Mouse (Mus musculus) cerebellum, adult 2 months (tissue): Measurements from ENCODE around the gene Wdr95. TPM values are rescaled to one million over a fixed set of nuclear protein-coding genes. Genes with fewer than 3 reads are reported as not detected.
"Not testable (repeated sequence)": the region's sequence is repeated elsewhere in the genome, so short reads cannot be mapped to it uniquely, and the experiment has no call there.

Experiments used
- DNase-seq, 2 experiments: peaks; one replicate each; pipeline ENCODE4 v3.0.0; 2021
- H3K27ac ChIP-seq: fragments of 200-500 bp; 2 replicates; pipeline ENCODE4 v1.5.1; 2012; ENCODE audit warnings: low read length, control low read depth, inconsistent platforms; ENCODE audit not compliant: insufficient read depth
- H3K27me3 ChIP-seq: fragments of 200-500 bp; 2 replicates; pipeline ENCODE4 v1.6.1; 2012; ENCODE audit warnings: inconsistent platforms, mild to moderate bottlenecking, low read length, moderate library complexity; ENCODE audit not compliant: control insufficient read depth, insufficient read depth
- H3K4me1 ChIP-seq: fragments of 200-500 bp; 2 replicates; pipeline ENCODE4 v1.6.1; 2011; ENCODE audit warnings: low read length; ENCODE audit not compliant: control insufficient read depth, insufficient read depth
- H3K4me3 ChIP-seq: fragments of 200-500 bp; replicated peaks from 2 replicates; pipeline ENCODE3; 2011; ENCODE audit warnings: mild to moderate bottlenecking, low read depth, low read length, control low read depth; ENCODE audit not compliant: insufficient read depth
- CTCF ChIP-seq: fragments of 200-500 bp; IDR thresholded peaks from 2 replicates; pipeline ENCODE4 v1.5.1; 2011; ENCODE audit warnings: low read depth, mild to moderate bottlenecking, control low read depth, low read length, moderate library complexity, borderline replicate concordance; ENCODE audit not compliant: insufficient read depth
- POLR2A ChIP-seq: fragments of 200-500 bp; IDR thresholded peaks from 2 replicates; pipeline ENCODE4 v1.6.1; 2011; ENCODE audit warnings: low read length, control low read depth, borderline replicate concordance; ENCODE audit not compliant: insufficient read depth
- WGBS: fragments of 180-500 bp; shearing (Covaris S2); methylation state at CpG from one replicate; pipeline ENCODE4 v1.1.7; 2018; 5-methylcytosine and 5-hydroxymethylcytosine counted together
- polyA plus RNA-seq: library from polyadenylated mRNA; depleted of rRNA; stranded (reverse); fragments of >200 nt; gene quantifications from 2 replicates; pipeline ENCODE4 v1.2.3, GENCODE M21; 2012

Gene Wdr95
- polyA plus RNA-seq, 1 experiment = 0.29 TPM

DNA sequence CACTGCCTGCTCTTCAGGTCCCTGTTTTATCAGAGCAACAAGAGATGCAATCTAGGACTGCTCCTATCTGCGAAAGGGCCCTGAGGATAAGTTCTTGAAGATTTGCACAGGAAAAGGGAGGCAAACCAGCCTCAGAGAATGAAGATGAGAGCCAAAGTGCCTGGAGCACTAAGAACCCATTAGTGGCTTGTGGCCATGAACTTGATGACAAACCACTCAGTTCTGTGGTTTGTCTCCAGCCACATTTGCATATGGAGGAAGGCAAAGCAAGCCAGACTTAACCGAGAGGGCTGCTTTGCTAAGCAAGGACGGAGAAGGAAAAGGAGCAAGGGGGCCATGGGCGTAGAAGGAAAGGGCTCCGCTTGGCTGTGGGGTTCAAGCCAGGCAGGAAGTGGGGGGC lies 7.7 kb upstream of the Wdr95 start:
- H3K27me3 ChIP-seq = no peaks in the 10 kb centered on the region
- no peak overlapping the region for H3K27ac ChIP-seq
- TF ChIP-seq CTCF (no peak), POLR2A (no peak)
- 0 out of 2 replicates have a peak, but pooled peaks cover 4% of the 10 kb centered on the region for H3K4me1 ChIP-seq
- H3K4me3 ChIP-seq = no peak overlapping the region
- 90% methylated on average over 5 of the region's 5 CpGs for WGBS
- DNase-seq = no peak

DNA sequence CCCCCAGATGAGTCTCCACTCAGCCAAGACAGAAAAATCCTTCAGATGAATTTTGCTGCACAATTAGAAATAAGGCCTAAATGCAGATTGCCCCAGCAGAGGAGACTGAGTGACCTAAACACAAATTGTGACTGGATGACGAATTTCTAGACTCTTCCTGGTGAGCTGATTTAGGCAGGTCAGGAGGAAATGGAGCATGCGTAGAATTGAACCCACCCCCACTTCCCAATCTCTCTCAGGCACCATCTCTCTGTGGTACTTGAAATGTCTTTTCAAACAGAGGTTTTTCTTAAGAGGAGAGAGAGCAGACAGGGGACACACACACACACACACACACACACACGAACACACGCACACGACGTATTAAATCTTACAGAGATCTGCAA lies 4.6 kb upstream of the Wdr95 start:
- TF ChIP-seq POLR2A (no peak), CTCF (no peak)
- Histone ChIP-seq H3K4me1 (peaks cover 10% of the 10 kb centered on the region), H3K27ac (no peak overlapping the region), H3K27me3 (no peaks in the 10 kb centered on the region), H3K4me3 (no peak overlapping the region)
- no peak for DNase-seq
- 46% methylated on average over 6 of the region's 6 CpGs for WGBS

DNA sequence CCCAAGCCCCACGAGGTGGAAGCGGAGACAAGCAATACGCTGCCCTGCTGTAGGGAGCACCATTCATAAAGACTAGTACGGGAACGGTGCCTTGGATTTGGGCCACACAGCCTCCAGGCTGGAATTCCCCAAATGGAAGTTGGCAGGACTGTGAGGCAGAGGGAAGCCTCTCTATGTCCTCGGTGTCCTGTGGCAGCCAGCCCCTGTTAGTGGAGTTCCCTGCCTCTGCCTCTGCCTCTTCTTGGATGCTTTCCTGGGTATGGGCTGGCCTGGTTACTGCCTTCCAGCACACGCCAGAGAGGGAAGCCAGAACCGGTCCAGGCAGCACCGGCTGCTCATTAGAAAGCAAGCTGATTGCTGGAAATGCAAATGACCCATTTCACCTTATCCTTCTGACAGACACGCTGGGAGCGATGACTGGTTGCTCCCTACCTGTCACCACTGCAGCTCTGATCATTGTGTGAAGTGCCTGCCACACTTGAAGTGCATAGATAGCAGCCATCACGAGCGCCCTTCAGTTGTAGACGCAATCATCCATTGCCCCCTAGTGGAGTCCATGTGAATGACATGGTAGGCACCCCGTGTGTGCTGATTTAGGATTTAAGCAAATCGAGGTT lies 4.1 kb upstream of the Wdr95 start:
- peak; percentile 90 for TF ChIP-seq CTCF
- no peak for TF ChIP-seq POLR2A
- Histone ChIP-seq H3K27me3 (no peaks in the 10 kb centered on the region), H3K4me1 (peaks cover 10% of the 10 kb centered on the region), H3K27ac (no peak overlapping the region), H3K4me3 (peak overlapping the region; percentile 28)
- 3% methylated on average over 16 of the region's 16 CpGs for WGBS
- peak; percentile 81 to 88 for DNase-seq

DNA sequence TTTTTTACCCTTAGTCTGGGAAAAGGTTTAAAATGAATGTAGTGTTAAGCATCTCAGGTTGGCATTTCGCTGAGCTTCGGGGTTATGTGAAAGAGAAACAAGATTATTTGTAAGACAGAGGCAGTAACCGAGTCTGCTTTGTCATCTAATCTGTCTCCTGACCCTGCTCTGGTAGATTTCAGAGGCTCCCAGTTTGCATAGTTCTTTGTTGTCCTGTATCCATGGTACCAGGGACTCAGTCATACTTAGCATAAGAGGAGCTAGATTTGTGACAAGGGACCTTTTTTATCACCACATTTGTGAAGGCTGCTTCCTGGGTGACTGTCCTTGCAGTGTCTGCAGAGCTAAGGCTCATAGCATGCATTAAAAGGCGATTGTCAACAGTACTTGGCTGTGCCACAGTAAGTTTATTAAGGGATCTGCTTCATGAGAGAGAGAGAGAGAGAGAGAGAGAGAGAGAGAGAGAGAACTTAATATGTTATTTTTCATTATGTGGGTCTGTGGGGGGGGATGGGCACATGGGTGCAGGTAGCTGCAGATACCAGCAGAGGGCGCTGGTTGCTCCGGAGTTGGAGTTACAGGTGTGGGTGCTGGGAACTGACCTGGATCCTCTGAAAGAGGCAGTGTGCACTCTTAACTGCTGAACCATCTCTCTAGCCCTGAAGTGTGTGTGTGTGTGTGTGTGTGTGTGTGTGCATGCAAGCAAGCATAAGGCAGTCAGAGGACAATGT lies 3.3 kb upstream of the Wdr95 start:
- Histone ChIP-seq H3K4me3 (no peak overlapping the region), H3K4me1 (peaks cover 10% of the 10 kb centered on the region), H3K27me3 (no peaks in the 10 kb centered on the region), H3K27ac (no peak overlapping the region)
- 46% methylated on average over 6 of the region's 6 CpGs for WGBS
- TF ChIP-seq POLR2A (no peak), CTCF (peak; percentile 24; the same call in 1 of the 2 replicates)
- no peak for DNase-seq

DNA sequence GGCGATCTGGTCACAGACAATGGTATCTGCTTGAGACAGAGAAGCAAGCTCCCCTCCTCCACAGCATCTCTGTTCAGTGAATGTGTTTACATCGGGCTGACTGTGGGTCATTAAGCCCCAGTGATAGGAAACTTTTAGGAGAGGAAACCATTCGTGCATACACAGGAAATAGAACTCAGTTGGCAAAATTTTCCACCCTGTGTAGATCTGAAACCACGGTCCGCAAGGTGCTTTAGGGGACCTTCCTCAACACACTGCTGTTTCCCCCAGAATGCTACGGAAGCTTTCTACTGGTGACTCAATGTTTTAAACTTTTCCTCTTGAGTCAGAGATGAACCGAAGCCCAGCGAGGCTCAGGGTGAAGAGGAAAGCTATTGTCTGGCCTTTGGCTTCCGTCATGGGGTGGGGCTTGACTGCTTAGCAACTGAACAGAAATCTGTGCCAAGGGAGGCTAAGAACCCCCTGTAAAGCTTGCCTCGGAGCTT lies 2.0 kb upstream of the Wdr95 start:
- peak in 1 of 2 experiments; percentile 37 for DNase-seq
- TF ChIP-seq POLR2A = no peak
- TF ChIP-seq CTCF = no peak
- no peak overlapping the region for H3K27ac ChIP-seq
- H3K4me3 ChIP-seq = no peak overlapping the region
- 33% methylated on average over 10 of the region's 10 CpGs for WGBS
- H3K27me3 ChIP-seq = no peaks in the 10 kb centered on the region
- peaks cover 10% of the 10 kb centered on the region for H3K4me1 ChIP-seq

DNA sequence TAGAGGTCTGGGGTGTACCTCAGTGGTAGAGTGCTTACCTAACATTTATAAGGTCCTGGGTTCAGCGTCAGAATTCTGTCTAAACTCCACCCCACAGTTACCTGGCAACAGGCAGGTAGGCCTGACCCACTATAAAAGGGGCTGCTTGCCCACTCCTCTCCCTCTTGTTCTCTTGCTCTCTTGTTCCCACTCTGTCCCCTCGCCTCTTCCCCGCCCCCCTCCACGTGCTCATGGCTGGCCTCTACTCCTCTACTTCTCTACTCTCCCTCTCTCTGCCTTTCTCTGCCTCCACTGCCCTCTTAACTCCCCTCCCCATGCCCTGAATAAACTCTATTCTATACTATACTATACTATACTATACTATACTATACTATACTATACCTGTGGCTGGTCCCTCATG lies 1.2 kb upstream of the Wdr95 start:
- peaks cover 10% of the 10 kb centered on the region for H3K4me1 ChIP-seq
- H3K27ac ChIP-seq, H3K4me3 ChIP-seq, DNase-seq, H3K27me3 ChIP-seq: not testable (repeated sequence)
- 65% methylated on average over 4 of the region's 4 CpGs for WGBS

DNA sequence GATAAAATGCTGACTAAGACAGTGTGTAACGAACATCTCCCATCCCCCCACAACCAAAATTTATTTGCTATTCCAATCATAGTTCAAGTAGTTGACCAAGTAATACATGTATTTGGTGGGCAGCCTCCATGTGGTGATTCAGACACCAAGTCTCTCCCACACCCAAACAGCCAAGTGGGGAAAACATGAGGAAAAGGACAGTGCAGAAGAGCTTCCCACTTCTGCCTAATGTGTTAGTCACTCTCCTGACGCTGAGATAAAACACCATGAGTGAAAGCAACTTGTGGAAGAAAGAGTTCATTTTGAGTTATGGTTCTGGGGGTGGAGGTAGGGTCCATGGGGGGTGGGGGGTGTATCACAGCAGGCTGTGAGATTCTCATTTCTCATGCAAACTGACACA lies 5.4 kb downstream of the Wdr95 start:
- Histone ChIP-seq H3K27ac (no peak overlapping the region), H3K4me1 (peaks cover 4% of the 10 kb centered on the region), H3K27me3 (no peaks in the 10 kb centered on the region), H3K4me3 (no peak overlapping the region)
- 94% methylated on average over 2 of the region's 2 CpGs for WGBS
- no peak for TF ChIP-seq CTCF
- TF ChIP-seq POLR2A = no peak
- DNase-seq = no peak

DNA sequence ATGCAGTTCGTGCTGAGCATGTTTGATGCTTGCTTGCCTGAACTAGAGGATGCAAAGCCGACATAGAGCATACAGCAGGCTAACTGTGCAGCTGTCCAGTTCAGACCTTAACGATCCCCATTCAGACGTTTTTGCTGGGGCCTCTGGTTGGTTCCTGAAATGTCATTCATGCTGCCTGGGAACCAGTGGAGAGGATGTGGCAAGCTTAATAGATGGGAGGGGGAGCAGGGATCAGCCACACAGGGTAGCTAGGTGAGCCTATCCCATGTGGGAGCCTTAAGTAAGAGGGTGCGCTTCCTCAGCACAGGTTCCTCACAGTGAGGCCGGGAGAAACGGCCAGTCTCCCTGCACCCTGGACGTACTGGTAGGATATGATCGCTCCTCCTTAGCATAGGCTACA lies 7.5 kb downstream of the Wdr95 start:
- TF ChIP-seq CTCF (no peak), POLR2A (no peak)
- 62% methylated on average over 9 of the region's 9 CpGs for WGBS
- DNase-seq = no peak
- H3K4me1 ChIP-seq = peaks cover 4% of the 10 kb centered on the region
- no peaks in the 10 kb centered on the region for H3K27me3 ChIP-seq
- H3K4me3 ChIP-seq = no peak overlapping the region
- H3K27ac ChIP-seq = no peak overlapping the region
